ENCODE assay signal across 9 mouse cellular contexts in genomic region chr17:55958584-55958886, GRCm38 (mm10). TPM values are rescaled to one million over a fixed set of nuclear protein-coding genes. Genes with fewer than 3 reads are reported as not detected.
DNase-seq lines count a peak whose midpoint lies in the region; ATAC-seq and TF ChIP-seq lines count a peak whose summit lies in the region.
"Had no signal": no experiment of that assay in that cellular context is flagged by ENCODE, and none has a peak within 500 bp of the region (broad histone marks: within the 10 kb centered on the region; RNA-seq: fewer than 3 reads in every experiment).

No protein-coding gene starts in this region.

- no peak for TF ChIP-seq EP300 in ES-Bruce4 (IDR thresholded peaks at IDR 0.05; ENCODE audit: insufficient read depth, low read depth, low read length)

- H3K27me3 ChIP-seq in heart, embryonic 11.5 days (ENCODE audit: control insufficient read depth, insufficient read depth, low read length) = peaks cover 21% of the 10 kb centered on the region
- no peaks in the 10 kb centered on the region for H3K27me3 ChIP-seq in ES-Bruce4 (ENCODE audit: control insufficient read depth, insufficient read depth, low read length, poor library complexity, severe bottlenecking)
- H3K27me3 ChIP-seq in forebrain, embryonic 15.5 days = 0 out of 2 replicates have a peak, but pooled peaks cover 3% of the 10 kb centered on the region

- H3K4me2 ChIP-seq in heart, embryonic 11.5 days = peak overlapping the region; percentile 74
- H3K4me2 ChIP-seq in forebrain, embryonic 15.5 days (replicated peaks) = peak overlapping the region; percentile 66

- peaks cover 13% of the 10 kb centered on the region for H3K4me1 ChIP-seq in heart, embryonic 11.5 days (ENCODE audit: control insufficient read depth, insufficient read depth, low read length)
- H3K4me1 ChIP-seq in ES-Bruce4 (ENCODE audit: control insufficient read depth, insufficient read depth, low read length) = peaks cover 5% of the 10 kb centered on the region
- peaks cover 40% of the 10 kb centered on the region for H3K4me1 ChIP-seq in forebrain, embryonic 15.5 days

- intact Hi-C loops in heart, postnatal 10 days (cut with DNase I) = loop anchor here (5.0 kb wide), 1 partner anchor 294 kb away; no protein-coding TSS in a partner anchor
- intact Hi-C loops in left cerebral cortex, postnatal 25 days (cut with DNase I) = loop anchor here (5.0 kb wide), 2 partner anchors 119 to 256 kb away; partner anchors contain the start of genes Hdgfl2 and Ubxn6

- peak overlapping the region; percentile 93 for H3K27ac ChIP-seq in heart, embryonic 11.5 days (ENCODE audit: low read depth, low read length)
- peak overlapping the region; percentile 23 for H3K27ac ChIP-seq in ES-Bruce4 (ENCODE audit: insufficient read depth, low read length)
- H3K27ac ChIP-seq in forebrain, embryonic 15.5 days (replicated peaks) = peak overlapping the region; percentile 97
- peak overlapping the region; percentile 92 for H3K27ac ChIP-seq in macrophage

- no peak for TF ChIP-seq POLR2A in ES-Bruce4 (IDR thresholded peaks at IDR 0.05; ENCODE audit: insufficient read depth, low read length)

- peaks cover 2% of the 10 kb centered on the region; the same call in 1 of the 2 replicates for H3K36me3 ChIP-seq in heart, embryonic 11.5 days (ENCODE audit: control insufficient read depth, insufficient read depth, low read length)
- H3K36me3 ChIP-seq in ES-Bruce4 (ENCODE audit: control insufficient read depth, insufficient read depth, low read length, poor library complexity, severe bottlenecking) = no peaks in the 10 kb centered on the region
- H3K36me3 ChIP-seq in forebrain, embryonic 15.5 days = peaks cover 8% of the 10 kb centered on the region; the same call in 1 of the 2 replicates
- peaks cover 3% of the 10 kb centered on the region for H3K36me3 ChIP-seq in macrophage (ENCODE audit: inconsistent target)

- no peak for DNase-seq in heart, postnatal 10 days
- no peak for DNase-seq in left cerebral cortex, postnatal 25 days (ENCODE audit: low spot score in 2 of 2)
- no peak for DNase-seq in right cerebral cortex, adult 18-20 months
- DNase-seq in layer of hippocampus, adult 8-10 months (ENCODE audit: low spot score in 2 of 2) = no peak

- H3K79me2 ChIP-seq in macrophage (ENCODE audit: inconsistent target) = peaks cover 19% of the 10 kb centered on the region; the same call in 1 of the 2 replicates

- H3K4me3 ChIP-seq in heart, embryonic 11.5 days (ENCODE audit: low read depth, low read length) = peak overlapping the region; percentile 58
- H3K4me3 ChIP-seq in ES-Bruce4 (ENCODE audit: low read depth, low read length) (peak overlapping the region; percentile 89), macrophage (ENCODE audit: inconsistent target) (peak overlapping the region; percentile 52)
- H3K4me3 ChIP-seq in forebrain, embryonic 15.5 days = peak overlapping the region; percentile 55

- no peaks in the 10 kb centered on the region for H3K9me3 ChIP-seq in heart, embryonic 11.5 days (replicated peaks; ENCODE audit: control insufficient read depth, low read length)
- no peaks in the 10 kb centered on the region for H3K9me3 ChIP-seq in ES-Bruce4 (replicated peaks; ENCODE audit: control insufficient read depth, insufficient read depth, low read length, poor library complexity, severe bottlenecking)
- H3K9me3 ChIP-seq in forebrain, embryonic 15.5 days = no peaks in the 10 kb centered on the region

- no peak for ATAC-seq in heart, embryonic 11.5 days (replicated peaks; ENCODE audit: insufficient number of reproducible peaks, low FRiP score, low TSS enrichment)
- ATAC-seq in forebrain, embryonic 15.5 days (replicated peaks) = no peak

- H3K9ac ChIP-seq in heart, embryonic 11.5 days (ENCODE audit: low read depth, low read length) = peak overlapping the region; percentile 72
- H3K9ac ChIP-seq in ES-Bruce4 (ENCODE audit: low read depth, poor library complexity, severe bottlenecking) = peak overlapping the region; percentile 51
- peak overlapping the region; percentile 54 for H3K9ac ChIP-seq in forebrain, embryonic 15.5 days (replicated peaks)

- no peak for TF ChIP-seq CTCF in ES-Bruce4 (IDR thresholded peaks at IDR 0.05; ENCODE audit: low read depth, low read length)

- 24% methylated on average over 2 of the region's 2 CpGs for WGBS in heart, embryonic 11.5 days (ENCODE audit: insufficient replicate concordance)
- WGBS in forebrain, embryonic 15.5 days = 27% methylated on average over 2 of the region's 2 CpGs
- 50% methylated on average over 2 of the region's 2 CpGs for WGBS in macrophage (ENCODE audit: missing documents)

RNA-seq across cellular contexts. Expression of gene Yju2, which starts 0.4 kb away (rescaled TPM):
- polyA plus RNA-seq in heart, embryonic 11.5 days (2014; fragmentation: Nextera tagmentation; extraction: Ambion mirVana) = 15.5 and 18.1 TPM in 2 replicates
- total RNA-seq in heart, postnatal 10 days (2021) = 10 to 100 TPM; 12.8 TPM
- polyA plus RNA-seq in ES-Bruce4 (2011; ENCODE audit: insufficient read depth, insufficient read length, low read depth, missing spikeins) (10.7 and 11.0 TPM in 2 replicates), macrophage (2018) (10.7 to 11.5 TPM (median 10.8 TPM) in 3 replicates)
- 25.2 and 27.8 TPM in 2 replicates for polyA plus RNA-seq in forebrain, embryonic 15.5 days (2015; fragmentation: Nextera tagmentation; extraction: Ambion mirVana)
- 10 to 100 TPM; 20.7 to 49.9 (median 32.1) TPM for total RNA-seq in macrophage (2018; cell fraction: chromatin; rRNA removed)
- total RNA-seq in macrophage (2018; cell fraction: cytosol; rRNA removed) = 10 to 100 TPM in 25 of 26 experiments, 1 to 10 TPM in 1; 9.1 to 20.3 (median 13.2) TPM
- total RNA-seq in macrophage (2018; cell fraction: nucleus; rRNA removed) = 10 to 100 TPM; 15.3 to 47.0 (median 25.2) TPM
- 10 to 100 TPM; 15.0 to 15.3 TPM for total RNA-seq in left cerebral cortex, postnatal 25 days (2021)
- total RNA-seq in layer of hippocampus, adult 8-10 months (2022) = 10 to 100 TPM; 16.9 to 19.1 (median 18.9) TPM

RNA-seq across cellular contexts. Expression of gene Ebi3, which starts 6.1 kb away (rescaled TPM):
- 0.19 and 0.20 TPM in 2 replicates for polyA plus RNA-seq in heart, embryonic 11.5 days (2014; fragmentation: Nextera tagmentation; extraction: Ambion mirVana)
- total RNA-seq in heart, postnatal 10 days (2021) = under 1 TPM; 0.22 to 0.82 TPM
- not detected in 2 replicates for polyA plus RNA-seq in ES-Bruce4 (2011; ENCODE audit: insufficient read depth, insufficient read length, low read depth, missing spikeins)
- polyA plus RNA-seq in forebrain, embryonic 15.5 days (2015; fragmentation: Nextera tagmentation; extraction: Ambion mirVana) = 3.1 and 3.9 TPM in 2 replicates
- 100 to 1,000 TPM in 4 of 26 experiments, 10 to 100 TPM in 20, 1 to 10 TPM in 2; 5.9 to 185 (median 55.3) TPM for total RNA-seq in macrophage (2018; cell fraction: chromatin; rRNA removed)
- 100 to 1,000 TPM in 19 of 26 experiments, 10 to 100 TPM in 7; 78.9 to 400 (median 225) TPM for total RNA-seq in macrophage (2018; cell fraction: cytosol; rRNA removed)
- 100 to 1,000 TPM in 21 of 26 experiments, 10 to 100 TPM in 5; 45.0 to 322 (median 170) TPM for total RNA-seq in macrophage (2018; cell fraction: nucleus; rRNA removed)
- 47.4 to 91.9 TPM (median 63.3 TPM) in 3 replicates for polyA plus RNA-seq in macrophage (2018)
- 1 to 10 TPM; 2.1 to 2.5 TPM for total RNA-seq in left cerebral cortex, postnatal 25 days (2021)
- total RNA-seq in layer of hippocampus, adult 8-10 months (2022) = 1 to 10 TPM; 1.2 to 3.2 (median 1.8) TPM

RNA-seq across cellular contexts. Expression of gene Zfp119b, which starts 9.2 kb away (rescaled TPM):
- polyA plus RNA-seq in heart, embryonic 11.5 days (2014; fragmentation: Nextera tagmentation; extraction: Ambion mirVana) = 3.6 and 4.1 TPM in 2 replicates
- total RNA-seq in heart, postnatal 10 days (2021) = 1 to 10 TPM; 4.4 to 4.5 TPM
- 7.5 and 7.8 TPM in 2 replicates for polyA plus RNA-seq in ES-Bruce4 (2011; ENCODE audit: insufficient read depth, insufficient read length, low read depth, missing spikeins)
- polyA plus RNA-seq in forebrain, embryonic 15.5 days (2015; fragmentation: Nextera tagmentation; extraction: Ambion mirVana) = 6.9 and 7.9 TPM in 2 replicates
- total RNA-seq in macrophage (2018; cell fraction: chromatin; rRNA removed) = 1 to 10 TPM; 1.9 to 8.2 (median 5.8) TPM
- 1 to 10 TPM; 2.8 to 7.3 (median 5.1) TPM for total RNA-seq in macrophage (2018; cell fraction: cytosol; rRNA removed)
- 10 to 100 TPM in 4 of 26 experiments, 1 to 10 TPM in 22; 4.4 to 16.1 (median 7.0) TPM for total RNA-seq in macrophage (2018; cell fraction: nucleus; rRNA removed)
- polyA plus RNA-seq in macrophage (2018) = 4.5 to 7.3 TPM (median 5.6 TPM) in 3 replicates
- total RNA-seq in left cerebral cortex, postnatal 25 days (2021) = 1 to 10 TPM; 3.5 to 4.0 TPM
- 1 to 10 TPM; 3.3 to 5.6 (median 3.8) TPM for total RNA-seq in layer of hippocampus, adult 8-10 months (2022)

RNA-seq across cellular contexts. Expression of gene Shd, which starts 11.7 kb away (rescaled TPM):
- 10.8 and 11.9 TPM in 2 replicates for polyA plus RNA-seq in heart, embryonic 11.5 days (2014; fragmentation: Nextera tagmentation; extraction: Ambion mirVana)
- total RNA-seq in heart, postnatal 10 days (2021) = 1 to 10 TPM; 1.8 to 3.4 TPM
- polyA plus RNA-seq in ES-Bruce4 (2011; ENCODE audit: insufficient read depth, insufficient read length, low read depth, missing spikeins) = 2.5 and 4.3 TPM in 2 replicates
- 118 and 121 TPM in 2 replicates for polyA plus RNA-seq in forebrain, embryonic 15.5 days (2015; fragmentation: Nextera tagmentation; extraction: Ambion mirVana)
- 1 to 10 TPM in 8 of 26 experiments, under 1 TPM in 2, not detected in 16; 0.45 to 2.9 (median 1.9) TPM for total RNA-seq in macrophage (2018; cell fraction: chromatin; rRNA removed)
- not detected for total RNA-seq in macrophage (2018; cell fraction: cytosol; rRNA removed)
- total RNA-seq in macrophage (2018; cell fraction: nucleus; rRNA removed) = 1 to 10 TPM in 10 of 26 experiments, under 1 TPM in 4, not detected in 12; 0.67 to 3.9 (median 1.4) TPM
- not detected in 3 replicates for polyA plus RNA-seq in macrophage (2018)
- 10 to 100 TPM; 30.9 to 34.4 TPM for total RNA-seq in left cerebral cortex, postnatal 25 days (2021)
- total RNA-seq in layer of hippocampus, adult 8-10 months (2022) = 10 to 100 TPM; 24.3 to 29.0 (median 26.8) TPM

RNA-seq across cellular contexts. Expression of gene Fsd1, which starts 27.8 kb away (rescaled TPM):
- polyA plus RNA-seq in heart, embryonic 11.5 days (2014; fragmentation: Nextera tagmentation; extraction: Ambion mirVana) = 5.0 and 5.2 TPM in 2 replicates
- total RNA-seq in heart, postnatal 10 days (2021) = under 1 TPM in 1 of 2 experiments, not detected in 1; 0.31 TPM
- polyA plus RNA-seq in ES-Bruce4 (2011; ENCODE audit: insufficient read depth, insufficient read length, low read depth, missing spikeins) (22.0 and 46.7 TPM in 2 replicates), macrophage (2018) (not detected in 3 replicates)
- polyA plus RNA-seq in forebrain, embryonic 15.5 days (2015; fragmentation: Nextera tagmentation; extraction: Ambion mirVana) = 127 and 151 TPM in 2 replicates
- total RNA-seq in macrophage (2018; cell fraction: chromatin; rRNA removed) = 1 to 10 TPM in 1 of 26 experiments, not detected in 25; 1.2 TPM
- total RNA-seq in macrophage (2018; cell fraction: cytosol; rRNA removed) = not detected
- total RNA-seq in macrophage (2018; cell fraction: nucleus; rRNA removed) = not detected
- total RNA-seq in left cerebral cortex, postnatal 25 days (2021) = 10 to 100 TPM; 70.5 to 78.8 TPM
- total RNA-seq in layer of hippocampus, adult 8-10 months (2022) = 10 to 100 TPM; 68.1 to 83.4 (median 76.2) TPM
- total RNA-seq: hematopoietic stem cell, adult 5-6 weeks had no signal

Comparison
In these comparisons a context has a peak if more than half of its experiments do, and no peak if none do; other contexts are left out.
1. H3K27ac ChIP-seq: peak in every context shown above with its lines; median percentile 97 in forebrain, embryonic 15.5 days; 93 in heart, embryonic 11.5 days; 92 in macrophage; 23 in ES-Bruce4.